Mouse (Mus musculus): ENCODE measurements around the gene Fastkd1.

GRCm38 (mm10) chr2:69723519-69723825 is 10.2 kb upstream of the Fastkd1 start:
- TF ChIP-seq CTCF (IDR thresholded peaks at IDR 0.05; ENCODE audit: extremely low read depth, insufficient read depth, insufficient read length, insufficient replicate concordance), result no peak
- no peak for TF ChIP-seq POLR2A (IDR thresholded peaks at IDR 0.05; ENCODE audit: low read depth, low read length)
